Mouse (Mus musculus) activated CD4-positive, CD25-positive, alpha-beta regulatory T cell, adult 4 months (primary cell): ENCODE results near the gene Rac2. TPM values are rescaled to one million over a fixed set of nuclear protein-coding genes. Genes with fewer than 3 reads are reported as not detected.

ENCODE experiments used
- ATAC-seq: one replicate; pipeline ENCODE4 v1.8.0; 2017
- polyA plus RNA-seq, 2 experiments: library from polyadenylated mRNA; unstranded; fragments of 100-300 nt; shearing (Covaris generic); gene quantifications; one replicate each; pipeline ENCODE4 v1.2.1; 2017

Gene Rac2
- 1,000 to 10,000 TPM; 3,019 to 4,069 TPM for polyA plus RNA-seq

GRCm38 (mm10) chr15:78572658-78573397 lies at the start of gene Rac2:
Rac2 (minus strand) TSS chr15:78572783.
- peak; percentile 48 for ATAC-seq

GRCm38 (mm10) chr15:78616973-78617372 lies 44.4 kb upstream of the Rac2 start:
- ATAC-seq: no peak

GRCm38 (mm10) chr15:78614536-78614935 lies 42.0 kb upstream of the Rac2 start:
- ATAC-seq: peak; percentile 96

GRCm38 (mm10) chr15:78610705-78611462 lies 38.3 kb upstream of the Rac2 start:
- ATAC-seq: no peak

DNA sequence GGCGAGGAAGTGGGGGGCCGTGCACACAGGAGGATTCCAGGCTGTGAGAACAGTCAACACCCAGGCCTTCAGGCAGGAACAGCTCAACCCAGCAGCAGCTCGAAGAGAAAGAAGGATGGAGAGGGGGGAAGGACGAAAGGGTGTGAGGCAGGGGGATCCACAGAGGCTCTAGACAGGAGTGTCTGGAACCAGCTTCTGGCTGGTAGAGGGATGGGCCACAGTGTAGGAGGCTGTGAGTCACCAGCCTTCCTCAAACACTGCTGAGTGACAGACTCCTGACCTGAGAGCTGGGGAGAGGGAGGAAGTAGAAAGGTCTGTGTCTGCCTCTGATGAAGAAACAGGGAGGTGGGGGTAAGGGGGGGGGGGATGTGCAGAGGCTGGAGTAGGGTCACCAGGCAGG lies 34.9 kb upstream of the Rac2 start:
- ATAC-seq: peak; percentile 84

DNA sequence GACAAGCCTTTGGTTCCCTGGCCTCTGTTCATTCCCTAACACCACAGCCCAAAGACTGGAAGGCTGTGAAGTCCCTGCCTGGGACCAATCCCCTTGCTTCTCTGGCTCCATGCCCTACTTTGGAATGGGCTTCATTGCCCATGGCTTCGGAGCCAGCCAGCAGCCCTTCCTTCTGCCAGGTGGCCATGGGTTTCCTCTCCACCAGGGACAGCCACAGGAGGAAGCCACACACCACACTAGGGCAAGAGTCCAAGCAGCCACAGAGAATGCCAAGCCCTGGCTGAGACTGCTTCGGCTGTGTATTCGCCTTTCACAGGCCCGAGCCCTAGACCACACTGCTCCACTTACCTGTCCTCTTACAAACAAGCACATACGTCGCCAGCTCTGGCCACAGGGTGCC lies 33.5 kb upstream of the Rac2 start:
- ATAC-seq: no peak

- ATAC-seq: no peak
Observed at GRCm38 (mm10) chr15:78605371-78605791, 32.8 kb upstream of the Rac2 start.

- ATAC-seq: no peak
Observed at GRCm38 (mm10) chr15:78604255-78604654, 31.7 kb upstream of the Rac2 start.

DNA sequence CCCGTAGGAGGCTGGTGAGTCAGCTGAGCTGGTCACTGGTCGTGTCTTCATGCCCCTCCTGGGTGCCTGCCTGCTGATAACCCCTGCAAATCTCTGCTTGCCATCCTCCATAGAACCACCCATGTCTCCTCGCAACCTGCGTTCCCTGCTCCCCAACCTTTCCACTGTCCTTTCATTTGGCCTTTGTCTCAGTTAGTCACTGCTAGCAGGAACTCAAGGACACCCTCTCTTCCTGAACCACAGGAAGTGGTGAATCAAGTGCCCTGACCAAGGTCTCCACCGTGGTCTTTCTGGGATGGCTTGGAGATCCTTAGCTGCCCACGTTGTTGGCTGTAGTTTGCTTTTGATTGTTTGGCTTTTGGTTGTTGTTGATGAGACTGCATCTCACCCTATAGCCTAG lies 28.6 kb upstream of the Rac2 start:
- no peak for ATAC-seq

DNA sequence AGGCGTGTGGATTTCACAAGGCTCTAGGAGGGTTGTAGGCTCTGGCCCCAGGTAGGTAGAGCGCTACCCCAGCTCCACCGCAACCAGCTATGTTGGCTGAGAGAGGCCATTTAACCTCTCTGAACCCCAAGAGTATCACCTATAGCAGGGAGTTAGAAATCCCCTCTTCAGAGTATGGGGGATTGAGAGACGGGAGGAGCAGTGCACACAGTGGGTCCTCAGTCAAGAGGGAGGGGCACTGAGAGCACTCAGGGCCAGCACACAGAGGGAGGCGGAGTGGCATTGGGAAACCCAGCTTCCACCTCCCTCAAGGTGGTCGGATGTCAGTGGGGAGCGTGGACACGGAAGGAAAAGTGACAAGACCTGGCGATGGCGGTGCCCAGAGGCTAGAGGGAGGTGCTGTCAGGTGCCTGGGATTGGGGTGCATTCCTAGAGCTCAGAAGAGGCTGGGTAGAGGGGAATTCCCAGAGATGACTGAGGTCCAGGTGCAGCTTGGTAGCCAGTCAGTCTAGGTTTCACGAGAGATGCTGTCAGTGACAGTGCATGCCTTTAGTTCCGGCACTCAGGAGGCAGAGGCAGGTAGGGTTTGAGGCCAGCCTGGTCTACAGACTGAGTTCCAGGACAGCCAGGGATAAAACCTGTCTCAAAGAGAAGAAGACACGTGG lies 27.1 kb upstream of the Rac2 start:
- ATAC-seq: no peak

DNA sequence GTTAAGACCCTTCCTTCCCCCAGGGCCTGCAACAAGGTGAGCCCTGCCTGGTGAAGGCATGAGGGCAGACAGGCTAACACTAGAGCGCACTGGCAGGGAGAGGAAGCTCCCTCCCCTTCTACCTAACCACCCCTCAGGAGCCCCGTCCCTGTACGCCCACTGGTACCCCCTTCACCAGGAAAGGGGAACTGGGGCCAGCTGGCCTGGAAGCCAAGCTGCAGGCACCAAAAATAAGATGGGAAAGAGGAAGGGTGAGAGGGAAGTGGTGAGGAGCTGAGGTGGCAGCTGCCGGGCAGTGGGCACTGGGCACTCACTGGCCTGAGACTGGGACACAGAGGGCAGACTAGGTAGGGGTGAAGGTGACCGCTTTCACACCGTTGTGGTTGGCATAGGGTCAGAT lies 26.5 kb upstream of the Rac2 start:
- ATAC-seq: no peak

DNA sequence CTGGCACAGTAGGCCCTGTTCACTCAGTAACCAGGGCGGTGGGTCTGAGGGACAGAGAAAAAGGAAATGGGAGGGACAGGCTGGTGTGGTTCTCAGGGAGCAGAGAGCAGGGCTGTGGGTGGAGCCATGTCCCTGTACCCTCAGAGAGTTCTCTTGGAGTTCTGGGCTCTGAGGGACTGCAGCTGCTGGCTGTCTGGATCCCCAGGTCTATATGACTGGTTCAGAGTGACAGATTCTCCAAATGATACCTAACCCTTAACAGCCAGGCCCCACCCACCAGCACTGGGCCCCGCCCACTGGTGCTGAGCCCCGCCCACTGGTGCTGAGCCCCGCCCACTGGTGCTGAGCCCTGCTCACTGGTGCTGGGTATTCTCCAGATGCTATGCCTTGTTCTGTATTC lies 25.1 kb upstream of the Rac2 start:
- peak; percentile 38 for ATAC-seq

- ATAC-seq: peak; percentile 66
Observed at GRCm38 (mm10) chr15:78596914-78597313, 24.3 kb upstream of the Rac2 start, which contains the start of gene Cyth4. Cyth4 (plus strand) TSS chr15:78597047.

DNA sequence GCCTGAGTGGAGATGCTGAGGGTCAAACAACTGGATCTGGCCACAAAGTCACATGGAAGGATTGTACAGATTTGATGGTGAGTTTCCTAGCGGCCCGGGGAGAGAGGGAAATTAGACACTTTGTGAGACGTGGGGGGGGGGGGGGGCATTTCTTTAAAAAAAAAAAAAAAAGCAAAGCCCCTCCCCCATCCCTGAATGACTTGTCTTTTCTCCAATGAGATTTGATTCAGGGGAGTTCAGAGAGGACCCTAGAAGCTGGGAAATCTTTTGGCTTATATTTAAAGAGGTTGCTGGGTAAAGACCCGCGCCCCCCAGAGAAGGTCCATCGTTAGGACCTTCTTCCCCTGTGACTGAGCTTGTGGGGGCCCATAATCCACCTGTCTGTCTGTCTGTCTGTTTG lies 23.9 kb upstream of the Rac2 start:
- ATAC-seq: no peak

DNA sequence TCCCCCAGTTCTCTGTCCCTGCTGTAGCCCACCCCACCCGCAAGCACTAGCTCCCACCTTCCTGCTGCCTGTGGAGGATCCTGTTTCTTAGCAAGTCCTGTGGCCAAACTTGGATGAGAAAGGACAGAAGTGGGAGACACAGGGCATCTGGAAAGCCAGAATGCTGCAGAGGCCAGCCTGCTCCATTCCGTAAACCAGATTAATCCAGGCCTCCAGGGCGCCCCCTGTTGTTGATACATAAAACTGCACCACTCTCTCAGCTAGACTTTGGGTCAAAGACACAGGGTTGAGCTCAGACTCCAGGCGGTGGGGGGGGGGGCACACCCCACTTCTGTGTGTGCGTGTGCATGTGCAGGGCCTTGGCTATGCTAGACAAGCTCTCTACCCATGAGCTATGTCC lies 22.9 kb upstream of the Rac2 start:
- no peak for ATAC-seq

DNA sequence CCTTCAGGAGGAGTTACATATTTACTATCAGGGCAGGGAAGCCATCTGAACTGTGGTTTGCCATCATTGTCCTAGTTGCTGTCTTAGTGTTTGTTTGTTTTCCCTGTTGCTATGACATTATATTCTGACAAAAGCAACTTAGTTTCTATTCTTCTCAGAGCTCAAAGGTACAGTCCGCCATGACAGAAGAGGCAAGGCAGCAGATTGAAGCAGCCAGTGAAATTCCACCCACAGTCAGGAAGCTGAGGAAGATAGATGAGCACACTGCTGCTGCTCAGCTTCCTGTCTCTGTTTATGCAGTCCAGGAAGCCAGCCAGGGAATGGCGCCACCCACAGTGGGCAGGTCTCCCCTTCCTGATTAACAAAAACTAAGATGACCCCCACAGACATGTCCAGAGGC lies 22.2 kb upstream of the Rac2 start:
- peak; percentile 40 for ATAC-seq

DNA sequence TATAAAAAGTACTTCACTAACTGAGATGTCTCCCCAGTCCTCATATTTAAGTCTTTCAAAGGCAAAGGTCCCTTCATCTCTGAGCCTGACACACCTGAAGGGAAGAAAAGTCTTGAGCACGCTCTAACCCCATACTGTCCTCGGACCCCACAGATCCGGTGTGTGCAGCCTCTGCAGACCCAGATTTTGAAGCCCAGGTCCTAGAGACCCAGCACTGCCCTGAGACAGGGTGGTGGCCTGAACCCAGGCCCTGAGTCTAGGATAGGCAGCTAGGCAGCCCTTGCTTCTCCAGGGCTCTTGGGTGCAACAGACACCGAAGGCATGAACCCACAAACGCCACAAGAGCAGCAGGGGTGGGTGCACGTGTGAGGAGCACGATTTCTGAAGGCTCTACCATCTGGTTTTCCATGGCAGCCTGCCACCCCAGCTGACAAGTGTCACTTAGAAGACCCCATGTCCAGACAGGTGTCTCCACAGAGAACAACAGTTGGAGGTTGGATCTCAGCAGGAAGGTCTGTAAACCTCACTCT lies 21.4 kb upstream of the Rac2 start:
- ATAC-seq: no peak

DNA sequence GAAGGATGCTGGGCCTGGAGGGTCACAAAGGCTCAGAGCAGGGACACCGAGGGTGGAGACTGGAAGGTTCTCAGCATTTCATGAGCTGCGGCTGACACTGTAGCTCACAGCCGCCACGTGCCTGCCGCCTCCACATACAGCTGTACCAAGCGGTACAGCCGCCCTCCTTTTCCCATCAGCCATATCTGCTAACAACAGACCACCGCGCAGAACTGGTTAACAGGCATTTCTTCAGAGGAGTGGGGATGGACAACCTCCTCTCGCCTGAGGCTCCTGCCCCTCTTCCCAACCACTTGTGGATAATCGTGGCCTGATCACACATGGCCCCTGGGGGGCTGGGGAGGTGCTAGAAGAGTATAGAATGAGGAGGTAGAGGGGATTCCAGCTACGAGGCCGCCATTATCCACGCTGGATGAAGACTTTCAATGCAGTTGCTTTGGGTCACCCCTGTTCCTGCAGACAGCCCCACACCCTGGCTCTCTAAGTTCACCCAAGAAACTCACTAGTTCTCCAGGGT lies 19.9 kb upstream of the Rac2 start:
- peak; percentile 13 for ATAC-seq

DNA sequence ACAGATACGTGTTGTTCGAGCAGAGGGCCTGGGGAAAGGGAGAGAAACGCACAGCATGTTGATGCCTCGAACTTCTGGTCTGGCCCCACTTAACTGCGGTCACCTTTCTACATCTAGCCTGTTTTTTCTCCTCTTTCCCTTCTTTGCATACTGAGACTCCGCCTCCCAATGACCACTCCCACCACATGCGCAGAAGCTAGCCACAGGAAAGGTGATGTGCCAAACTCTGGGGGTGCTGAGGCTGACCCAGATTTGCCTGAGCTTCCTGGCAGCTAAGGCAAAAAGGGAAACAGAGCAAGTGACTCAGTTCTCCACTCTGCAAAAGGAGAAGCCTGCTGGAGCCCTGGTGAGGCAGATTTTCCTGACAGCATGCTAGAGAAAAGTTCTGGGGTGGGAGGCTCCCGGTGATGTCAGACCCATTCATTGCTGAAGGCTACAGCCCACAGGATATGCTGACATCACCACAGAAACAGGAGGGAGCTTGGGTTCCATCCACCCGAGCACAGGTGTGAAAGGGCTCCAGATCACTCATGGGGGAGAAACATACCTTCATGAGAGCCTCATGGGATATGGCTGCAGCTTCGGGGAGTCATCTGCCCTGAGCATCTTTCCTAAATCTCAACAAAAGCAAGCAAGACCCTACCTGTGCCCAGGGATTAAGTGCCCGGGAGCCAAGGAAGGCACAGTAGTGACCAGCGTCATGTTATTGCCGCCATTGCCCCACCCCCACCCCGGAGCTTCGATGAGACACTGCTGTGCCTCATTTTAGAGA lies 19.3 kb upstream of the Rac2 start:
- peak; percentile 58 for ATAC-seq

DNA sequence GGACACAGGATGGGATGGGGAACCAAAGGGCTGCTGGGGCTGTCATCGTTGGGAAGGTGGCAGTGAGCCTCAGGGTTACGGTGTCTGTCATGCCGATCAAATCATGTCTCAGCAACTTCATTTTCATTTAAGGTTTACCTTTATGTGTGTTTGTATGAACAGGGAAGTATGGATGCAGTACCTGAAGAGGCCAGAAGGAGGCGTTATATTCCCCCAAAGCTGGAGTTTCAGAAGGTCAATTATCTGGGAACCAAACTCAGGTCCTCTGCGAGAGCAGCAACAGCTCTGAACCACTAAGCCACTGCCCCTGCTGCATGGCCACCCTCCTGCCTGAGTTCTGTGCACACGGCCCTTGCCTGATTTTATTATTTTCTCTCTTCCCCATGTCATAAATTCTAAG lies 18.2 kb upstream of the Rac2 start:
- ATAC-seq: no peak

DNA sequence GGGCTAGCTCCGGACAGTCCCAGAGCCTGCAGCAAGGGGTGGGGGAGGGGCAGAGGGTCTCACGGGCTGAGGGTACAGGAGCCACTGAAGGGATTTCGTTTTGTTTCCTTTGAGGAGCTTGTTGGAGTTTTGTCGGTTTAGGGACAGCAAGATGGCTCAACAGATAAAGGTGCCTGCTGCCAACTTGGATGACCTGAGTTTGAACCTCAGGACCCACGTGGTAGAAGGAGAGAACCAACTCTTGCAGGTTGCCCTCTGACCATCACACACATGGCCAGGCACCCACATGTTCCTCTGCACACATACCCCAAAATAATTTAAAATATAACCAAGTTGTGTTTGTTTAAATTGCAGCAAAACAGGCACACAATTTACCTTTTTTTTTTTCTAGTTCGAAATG lies 17.4 kb upstream of the Rac2 start:
- no peak for ATAC-seq

DNA sequence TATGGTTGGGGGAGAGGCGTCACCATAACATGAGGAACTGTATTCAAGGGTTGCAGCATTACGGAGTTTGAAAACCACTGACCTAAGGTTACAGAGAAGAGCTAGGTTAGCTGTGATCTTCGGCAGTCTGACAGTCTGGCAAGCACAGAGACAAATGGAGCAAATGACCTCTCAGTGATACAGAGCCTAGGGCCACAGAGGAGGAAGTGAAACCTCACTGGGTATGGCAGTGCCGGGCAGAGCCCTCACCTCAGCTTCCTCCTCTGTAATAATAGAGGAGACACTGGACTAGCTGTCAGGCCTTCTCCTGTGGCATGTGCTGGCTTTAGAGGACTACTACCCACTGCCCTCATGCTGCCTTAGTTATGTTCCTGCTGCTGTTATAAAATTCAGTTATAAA lies 16.3 kb upstream of the Rac2 start:
- no peak for ATAC-seq
